Mouse (Mus musculus) liver, postnatal 0 days (tissue): ENCODE data around the gene Nod2.

Source experiments
- CTCF ChIP-seq: sonication (generic); IDR thresholded peaks from 2 replicates; pipeline ENCODE4 v1.5.1; 2016; ENCODE audit warnings: antibody characterized with exemption, low read depth
- EP300 ChIP-seq: IDR thresholded peaks from 2 replicates; pipeline ENCODE4 v1.6.1; 2016; ENCODE audit warnings: antibody characterized with exemption, low read depth, mild to moderate bottlenecking

DNA sequence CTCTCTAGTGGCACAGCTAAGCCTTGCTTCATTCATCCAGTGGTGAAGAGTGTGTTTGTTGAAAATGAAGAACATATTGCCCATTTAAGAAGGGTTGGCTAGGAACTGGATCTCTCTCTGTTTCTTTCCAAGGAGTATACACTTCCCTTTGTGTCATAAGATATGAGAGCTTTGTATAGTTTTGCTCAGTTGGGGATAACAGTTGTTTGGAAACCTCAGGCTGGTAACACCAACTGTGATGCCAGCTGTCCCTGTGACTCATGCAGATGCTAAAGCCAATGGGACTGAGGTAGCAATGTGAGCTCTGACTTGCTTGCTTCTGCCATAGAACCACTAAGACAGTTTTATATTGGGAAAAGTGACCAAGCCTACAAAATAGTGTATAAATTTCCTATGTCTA lies 8.2 kb downstream of the Nod2 start:
- TF ChIP-seq CTCF (no peak), EP300 (no peak)
